In the genomic region with DNA sequence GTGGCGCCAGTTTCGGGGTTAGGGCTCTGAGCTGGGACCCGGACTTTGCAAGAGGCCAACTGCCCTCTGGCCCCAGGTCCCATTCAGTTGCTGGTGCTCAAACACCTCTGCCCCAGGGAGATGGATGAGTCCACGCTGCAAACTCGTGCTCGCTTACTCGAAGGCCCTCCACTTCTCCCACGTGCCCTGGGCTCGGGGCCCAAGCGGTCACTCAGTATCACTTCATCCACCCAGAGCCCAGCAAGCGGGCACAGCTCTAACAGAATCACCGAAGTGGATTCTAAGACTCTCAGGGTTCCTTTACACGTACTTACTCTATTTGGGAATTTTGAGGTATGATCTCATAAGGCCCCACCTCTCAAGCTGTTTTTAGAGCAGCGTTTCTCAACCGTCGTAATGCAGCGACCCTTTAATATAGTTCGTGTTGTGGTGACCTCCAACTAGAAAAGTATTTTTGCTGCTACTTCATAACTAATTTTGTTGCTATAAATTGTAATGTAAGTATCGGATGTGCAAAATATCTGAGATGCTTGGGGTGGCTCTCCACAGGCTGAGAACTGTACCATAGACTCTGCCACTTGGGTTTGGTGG, we compare ENCODE assay signal across 8 mouse cellular contexts. TPM values are rescaled to one million over a fixed set of nuclear protein-coding genes. Genes with fewer than 3 reads are reported as not detected.
DNase-seq lines count a peak whose midpoint lies in the region; ATAC-seq lines count a peak whose summit lies in the region.

No protein-coding gene starts in this region.

- WGBS in embryonic facial prominence, embryonic 11.5 days: 25% methylated on average over 19 of the region's 19 CpGs
- WGBS in hindbrain, embryonic 12.5 days: 34% methylated on average over 19 of the region's 19 CpGs
- WGBS in liver, embryonic 15.5 days (ENCODE audit: insufficient replicate concordance): 8% methylated on average over 19 of the region's 19 CpGs
- 30% methylated on average over 19 of the region's 19 CpGs for WGBS in neural tube, embryonic 14.5 days

- DNase-seq in left cerebral cortex, postnatal 4 days: peak; percentile 22
- DNase-seq in left cerebral cortex, postnatal 14 days (ENCODE audit: low spot score in 2 of 2): no peak
- peak; percentile 42 for DNase-seq in embryonic facial prominence, embryonic 11.5 days (ENCODE audit: low spot score)
- no peak for DNase-seq in frontal cortex, postnatal 25 days (ENCODE audit: low spot score in 2 of 2)
- no peak for DNase-seq in urinary bladder, postnatal 36 days (ENCODE audit: low spot score in 2 of 2)

- peak overlapping the region; percentile 87 for H3K9ac ChIP-seq in embryonic facial prominence, embryonic 11.5 days (replicated peaks; ENCODE audit: low read length)
- H3K9ac ChIP-seq in hindbrain, embryonic 12.5 days: peak overlapping the region; percentile 74
- H3K9ac ChIP-seq in liver, embryonic 15.5 days: peak overlapping the region; percentile 99
- H3K9ac ChIP-seq in neural tube, embryonic 14.5 days (replicated peaks; ENCODE audit: low read depth, low read length): no peak overlapping the region; the same call in 1 of the 2 replicates

- no peaks in the 10 kb centered on the region for H3K27me3 ChIP-seq in embryonic facial prominence, embryonic 11.5 days (ENCODE audit: control insufficient read depth, insufficient read depth, low read length)
- no peaks in the 10 kb centered on the region for H3K27me3 ChIP-seq in hindbrain, embryonic 12.5 days
- H3K27me3 ChIP-seq in liver, embryonic 15.5 days: no peaks in the 10 kb centered on the region
- H3K27me3 ChIP-seq in neural tube, embryonic 14.5 days (ENCODE audit: control insufficient read depth, insufficient read depth, low read length): no peaks in the 10 kb centered on the region

- H3K27ac ChIP-seq in embryonic facial prominence, embryonic 11.5 days (replicated peaks; ENCODE audit: low read depth, low read length): peak overlapping the region; percentile 63
- peak overlapping the region; percentile 81 for H3K27ac ChIP-seq in hindbrain, embryonic 12.5 days
- H3K27ac ChIP-seq in liver, embryonic 15.5 days (replicated peaks): peak overlapping the region; percentile 100
- no peak overlapping the region for H3K27ac ChIP-seq in neural tube, embryonic 14.5 days (ENCODE audit: low read depth, low read length)

- no peak for ATAC-seq in embryonic facial prominence, embryonic 11.5 days (replicated peaks; ENCODE audit: insufficient number of reproducible peaks, low FRiP score, low TSS enrichment, low read depth)
- ATAC-seq in hindbrain, embryonic 12.5 days (ENCODE audit: low FRiP score): peak; percentile 36
- no peak for ATAC-seq in liver, embryonic 15.5 days (ENCODE audit: insufficient read depth)
- ATAC-seq in neural tube, embryonic 14.5 days (ENCODE audit: low read depth): no peak

- H3K4me3 ChIP-seq in embryonic facial prominence, embryonic 11.5 days (ENCODE audit: low read depth, low read length): peak overlapping the region; percentile 75
- H3K4me3 ChIP-seq in hindbrain, embryonic 12.5 days: peak overlapping the region; percentile 58
- peak overlapping the region; percentile 96 for H3K4me3 ChIP-seq in liver, embryonic 15.5 days (replicated peaks)
- peak overlapping the region; percentile 41 for H3K4me3 ChIP-seq in neural tube, embryonic 14.5 days (ENCODE audit: low read depth, low read length)

- no peaks in the 10 kb centered on the region for H3K4me1 ChIP-seq in embryonic facial prominence, embryonic 11.5 days (ENCODE audit: control insufficient read depth, insufficient read depth, low read length)
- H3K4me1 ChIP-seq in hindbrain, embryonic 12.5 days: peaks cover 24% of the 10 kb centered on the region
- peaks cover 59% of the 10 kb centered on the region for H3K4me1 ChIP-seq in liver, embryonic 15.5 days (replicated peaks)
- 0 out of 2 replicates have a peak, but pooled peaks cover 4% of the 10 kb centered on the region for H3K4me1 ChIP-seq in neural tube, embryonic 14.5 days (ENCODE audit: control insufficient read depth, insufficient read depth, low read length)

- H3K36me3 ChIP-seq in embryonic facial prominence, embryonic 11.5 days (replicated peaks; ENCODE audit: control insufficient read depth, insufficient read depth, low read depth, low read length): no peaks in the 10 kb centered on the region
- H3K36me3 ChIP-seq in hindbrain, embryonic 12.5 days: no peaks in the 10 kb centered on the region
- peaks cover 11% of the 10 kb centered on the region for H3K36me3 ChIP-seq in liver, embryonic 15.5 days (replicated peaks)
- no peaks in the 10 kb centered on the region for H3K36me3 ChIP-seq in neural tube, embryonic 14.5 days (ENCODE audit: control insufficient read depth, insufficient read depth, low read length)

- H3K9me3 ChIP-seq in embryonic facial prominence, embryonic 11.5 days (replicated peaks; ENCODE audit: control insufficient read depth, low read length): no peaks in the 10 kb centered on the region
- H3K9me3 ChIP-seq in hindbrain, embryonic 12.5 days (replicated peaks): no peaks in the 10 kb centered on the region
- no peaks in the 10 kb centered on the region for H3K9me3 ChIP-seq in liver, embryonic 15.5 days (replicated peaks)
- H3K9me3 ChIP-seq in neural tube, embryonic 14.5 days (ENCODE audit: control insufficient read depth, low read length): no peaks in the 10 kb centered on the region

- intact Hi-C loops in left cerebral cortex, postnatal 4 days (cut with DNase I): loop anchor here (10.0 kb wide), 1 partner anchor 60 kb away; no protein-coding TSS in a partner anchor
- intact Hi-C loops in left cerebral cortex, postnatal 14 days (cut with DNase I): loop anchor here (10.0 kb wide), 1 partner anchor 70 kb away; no protein-coding TSS in a partner anchor

- H3K4me2 ChIP-seq in embryonic facial prominence, embryonic 11.5 days (ENCODE audit: low read depth, low read length): peak overlapping the region; percentile 64
- H3K4me2 ChIP-seq in hindbrain, embryonic 12.5 days (replicated peaks): peak overlapping the region; percentile 75
- peak overlapping the region; percentile 94 for H3K4me2 ChIP-seq in liver, embryonic 15.5 days
- peak overlapping the region; percentile 81 for H3K4me2 ChIP-seq in neural tube, embryonic 14.5 days (ENCODE audit: low read depth, low read length)

RNA-seq across cellular contexts. Expression of a gene that starts 0.8 kb away (rescaled TPM):
- 1 to 10 TPM; 8.8 to 9.2 TPM for total RNA-seq in left cerebral cortex, postnatal 4 days (2021)
- 10 to 100 TPM; 10.3 to 13.0 TPM for total RNA-seq in left cerebral cortex, postnatal 14 days (2021)
- 49.1 and 49.8 TPM in 2 replicates for polyA plus RNA-seq in embryonic facial prominence, embryonic 11.5 days (2014; fragmentation: Nextera tagmentation; extraction: Ambion mirVana)
- polyA plus RNA-seq in hindbrain, embryonic 12.5 days (2016; fragmentation: Nextera tagmentation; extraction: Ambion mirVana): 20.0 and 20.5 TPM in 2 replicates
- polyA plus RNA-seq in liver, embryonic 15.5 days (2015; fragmentation: Nextera tagmentation; extraction: Ambion mirVana): 37.1 and 40.7 TPM in 2 replicates
- polyA plus RNA-seq in neural tube, embryonic 14.5 days (2014; fragmentation: Nextera tagmentation; extraction: Ambion mirVana): 7.8 and 14.5 TPM in 2 replicates

RNA-seq across cellular contexts. Expression of a gene that starts 46.2 kb away (rescaled TPM):
- 100 to 1,000 TPM; 456 to 465 TPM for total RNA-seq in left cerebral cortex, postnatal 4 days (2021)
- total RNA-seq in left cerebral cortex, postnatal 14 days (2021): 100 to 1,000 TPM; 263 to 314 TPM
- polyA plus RNA-seq in embryonic facial prominence, embryonic 11.5 days (2014; fragmentation: Nextera tagmentation; extraction: Ambion mirVana): 335 and 356 TPM in 2 replicates
- 352 and 360 TPM in 2 replicates for polyA plus RNA-seq in hindbrain, embryonic 12.5 days (2016; fragmentation: Nextera tagmentation; extraction: Ambion mirVana)
- 96.7 and 101 TPM in 2 replicates for polyA plus RNA-seq in liver, embryonic 15.5 days (2015; fragmentation: Nextera tagmentation; extraction: Ambion mirVana)
- 130 and 168 TPM in 2 replicates for polyA plus RNA-seq in neural tube, embryonic 14.5 days (2014; fragmentation: Nextera tagmentation; extraction: Ambion mirVana)

Comparison
In these comparisons a context has a peak if more than half of its experiments do, and no peak if none do; other contexts are left out.
1. DNase-seq: peak in left cerebral cortex, postnatal 4 days (single experiment) and embryonic facial prominence, embryonic 11.5 days (single experiment); none in left cerebral cortex, postnatal 14 days (0 of 2), frontal cortex, postnatal 25 days (0 of 2) and urinary bladder, postnatal 36 days (0 of 2).
2. H3K4me3 ChIP-seq: peak in every context shown above with its lines; median percentile 96 in liver, embryonic 15.5 days; 75 in embryonic facial prominence, embryonic 11.5 days; 58 in hindbrain, embryonic 12.5 days; 41 in neural tube, embryonic 14.5 days.
3. Peak in every context shown above with its lines, with median percentiles within 50 percentile points of each other: H3K4me2 ChIP-seq.